ENCODE assay signal across 8 mouse cellular contexts in the genomic region with DNA sequence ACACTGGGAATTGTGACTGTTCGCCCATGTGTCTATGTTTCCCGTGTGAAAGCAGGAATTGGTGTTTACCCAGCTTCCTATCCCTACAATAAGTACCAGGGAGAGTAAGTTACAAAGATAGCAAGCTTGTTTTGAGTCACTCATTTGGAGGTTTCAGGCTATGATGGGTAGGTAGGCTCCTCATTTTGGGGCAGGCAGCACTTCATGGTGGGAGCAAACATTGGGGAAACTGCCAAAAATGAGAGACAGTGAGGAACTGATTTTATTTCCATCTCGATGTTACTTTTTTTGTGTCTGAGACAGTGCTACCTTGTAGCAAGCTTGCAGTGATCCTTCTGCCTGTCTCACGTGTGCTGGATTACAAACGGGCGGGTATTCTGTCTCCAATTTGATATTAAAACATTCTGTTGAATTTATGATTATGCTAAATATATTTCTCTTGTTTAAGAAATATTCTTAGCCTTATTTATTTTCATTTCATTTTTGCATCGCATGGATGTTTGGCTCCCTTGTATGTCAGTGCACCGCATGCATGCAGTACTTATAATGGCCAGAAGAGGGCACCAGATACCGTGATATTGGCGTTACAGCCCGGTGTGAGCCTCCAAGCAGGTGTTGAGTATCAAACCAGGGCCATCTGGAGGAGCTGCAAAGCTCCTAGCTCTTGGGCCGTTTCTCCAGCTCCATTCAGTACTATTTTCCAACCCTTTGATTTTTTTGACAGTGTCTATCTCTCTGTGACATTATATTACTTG.
DNase-seq lines count a peak whose midpoint lies in the region; ATAC-seq and TF ChIP-seq lines count a peak whose summit lies in the region.

No protein-coding gene starts in this region.

- no peak overlapping the region for H3K4me2 ChIP-seq in heart, embryonic 11.5 days

- 35% methylated on average over 12 of the region's 12 CpGs for WGBS in heart, adult 2 months
- WGBS in heart, embryonic 11.5 days (ENCODE audit: insufficient replicate concordance) = 32% methylated on average over 12 of the region's 12 CpGs

- no peaks in the 10 kb centered on the region for H3K4me1 ChIP-seq in heart, adult 2 months (ENCODE audit: control insufficient read depth, insufficient read depth, low read length)
- H3K4me1 ChIP-seq in heart, embryonic 11.5 days (ENCODE audit: control insufficient read depth, insufficient read depth, low read length) = no peaks in the 10 kb centered on the region
- no peaks in the 10 kb centered on the region for H3K4me1 ChIP-seq in ES-Bruce4 (ENCODE audit: control insufficient read depth, insufficient read depth, low read length)

- H3K4me3 ChIP-seq in heart, adult 2 months = no peak overlapping the region
- no peak overlapping the region for H3K4me3 ChIP-seq in heart, embryonic 11.5 days (ENCODE audit: low read depth, low read length)
- H3K4me3 ChIP-seq in ES-Bruce4 (ENCODE audit: low read depth, low read length) = no peak overlapping the region

- peak; percentile 93 for TF ChIP-seq CTCF in heart, adult 2 months (IDR thresholded peaks at IDR 0.05)
- TF ChIP-seq CTCF in ES-Bruce4 (IDR thresholded peaks at IDR 0.05; ENCODE audit: low read depth, low read length) = peak; percentile 94

- no peaks in the 10 kb centered on the region for H3K9me3 ChIP-seq in heart, embryonic 11.5 days (replicated peaks; ENCODE audit: control insufficient read depth, low read length)
- no peaks in the 10 kb centered on the region for H3K9me3 ChIP-seq in ES-Bruce4 (replicated peaks; ENCODE audit: control insufficient read depth, insufficient read depth, low read length, poor library complexity, severe bottlenecking)

- H3K36me3 ChIP-seq in heart, adult 2 months (ENCODE audit: control insufficient read depth, insufficient read depth, low read length) = no peaks in the 10 kb centered on the region
- no peaks in the 10 kb centered on the region for H3K36me3 ChIP-seq in heart, embryonic 11.5 days (ENCODE audit: control insufficient read depth, insufficient read depth, low read length)
- no peaks in the 10 kb centered on the region for H3K36me3 ChIP-seq in ES-Bruce4 (ENCODE audit: control insufficient read depth, insufficient read depth, low read length, poor library complexity, severe bottlenecking)

- H3K9ac ChIP-seq in heart, adult 2 months (ENCODE audit: low read depth, low read length) = no peak overlapping the region
- no peak overlapping the region for H3K9ac ChIP-seq in heart, embryonic 11.5 days (ENCODE audit: low read depth, low read length)
- H3K9ac ChIP-seq in ES-Bruce4 (ENCODE audit: low read depth, poor library complexity, severe bottlenecking) = no peak overlapping the region

- no peak overlapping the region for H3K27ac ChIP-seq in heart, adult 2 months
- no peak overlapping the region for H3K27ac ChIP-seq in heart, embryonic 11.5 days (ENCODE audit: low read depth, low read length)
- H3K27ac ChIP-seq in ES-Bruce4 (ENCODE audit: insufficient read depth, low read length) = no peak overlapping the region

- no peak for TF ChIP-seq EP300 in heart, adult 2 months (IDR thresholded peaks at IDR 0.05; ENCODE audit: insufficient read depth, low read depth, low read length)
- TF ChIP-seq EP300 in ES-Bruce4 (IDR thresholded peaks at IDR 0.05; ENCODE audit: insufficient read depth, low read depth, low read length) = no peak

- intact Hi-C loops in heart, adult 2 months (cut with DNase I) = loop anchor here (10.0 kb wide), 1 partner anchor 162 kb away; no protein-coding TSS in a partner anchor

- peak; percentile 11 to 34 for DNase-seq in heart, adult 2 months
- peak; percentile 13 for DNase-seq in c-Kit-positive CD71-negative TER-119-negative erythroid progenitor cells, embryonic 14.5 days (ENCODE audit: low read depth)
- DNase-seq in frontal cortex, postnatal 25 days (ENCODE audit: low spot score in 2 of 2) = peak; percentile 52 to 57
- peak; percentile 16 for DNase-seq in layer of hippocampus, adult 9-11 months
- DNase-seq in testis, postnatal 14 days (ENCODE audit: low spot score) = peak; percentile 72

- no peaks in the 10 kb centered on the region for H3K27me3 ChIP-seq in heart, adult 2 months (ENCODE audit: control insufficient read depth, insufficient read depth, low read length)
- H3K27me3 ChIP-seq in heart, embryonic 11.5 days (ENCODE audit: control insufficient read depth, insufficient read depth, low read length) = no peaks in the 10 kb centered on the region
- H3K27me3 ChIP-seq in ES-Bruce4 (ENCODE audit: control insufficient read depth, insufficient read depth, low read length, poor library complexity, severe bottlenecking) = no peaks in the 10 kb centered on the region

- H3K79me2 ChIP-seq in heart, adult 2 months (replicated peaks; ENCODE audit: control insufficient read depth, insufficient read depth, low read length) = no peaks in the 10 kb centered on the region

- TF ChIP-seq POLR2A in heart, adult 2 months (IDR thresholded peaks at IDR 0.05; ENCODE audit: insufficient read depth, low read depth, low read length) = no peak
- TF ChIP-seq POLR2A in ES-Bruce4 (IDR thresholded peaks at IDR 0.05; ENCODE audit: insufficient read depth, low read length) = no peak

- ATAC-seq in heart, embryonic 11.5 days (replicated peaks; ENCODE audit: insufficient number of reproducible peaks, low FRiP score, low TSS enrichment) = no peak
- ATAC-seq in megakaryocyte, adult 5-6 weeks (ENCODE audit: poor library complexity, severe bottlenecking) = peak; percentile 75

Comparison
In these comparisons a context has a peak if more than half of its experiments do, and no peak if none do; other contexts are left out.
1. DNase-seq: peak in every context shown above with its lines; median percentile 72 in testis, postnatal 14 days; 54 in frontal cortex, postnatal 25 days; 22 in heart, adult 2 months; 16 in layer of hippocampus, adult 9-11 months; 13 in c-Kit-positive CD71-negative TER-119-negative erythroid progenitor cells, embryonic 14.5 days.